Mouse (Mus musculus) stomach, embryonic 16.5 days (tissue): ENCODE results near the gene Grip1. TPM values are rescaled to one million over a fixed set of nuclear protein-coding genes. Genes with fewer than 3 reads are reported as not detected.

ENCODE experiments used
- ATAC-seq: fragments of 200-750 bp; cut with Nextera tagmentation; 2 replicates; pipeline ENCODE4 v1.8.0; 2017; ENCODE audit warnings: moderate number of reproducible peaks, moderate TSS enrichment; ENCODE audit not compliant: insufficient read depth, low FRiP score
- H3K27ac ChIP-seq: fragments of 300-500 bp; sonication (generic); 2 replicates; pipeline ENCODE4 v1.5.1; 2014; ENCODE audit warnings: low read length
- H3K27me3 ChIP-seq: fragments of 300-500 bp; sonication (generic); 2 replicates; pipeline ENCODE4 v1.6.1; 2014; ENCODE audit warnings: low read length, control low read depth, mixed read lengths; ENCODE audit not compliant: control insufficient read depth, insufficient read depth
- H3K36me3 ChIP-seq: fragments of 300-500 bp; sonication (generic); 2 replicates; pipeline ENCODE4 v1.6.1; 2014; ENCODE audit warnings: low read length; ENCODE audit not compliant: control insufficient read depth, insufficient read depth
- H3K4me1 ChIP-seq: fragments of 300-500 bp; sonication (generic); 2 replicates; pipeline ENCODE4 v1.6.1; 2014; ENCODE audit warnings: low read length, control low read depth, mixed read lengths; ENCODE audit not compliant: control insufficient read depth, insufficient read depth
- H3K4me2 ChIP-seq: fragments of 300-500 bp; sonication (generic); 2 replicates; pipeline ENCODE4 v1.6.1; 2014; ENCODE audit warnings: low read depth, low read length, mixed read lengths
- H3K4me3 ChIP-seq: fragments of 300-500 bp; sonication (generic); replicated peaks from 2 replicates; pipeline ENCODE4 v1.5.1; 2014; ENCODE audit warnings: mild to moderate bottlenecking, low read length
- H3K9ac ChIP-seq: fragments of 300-500 bp; sonication (generic); 2 replicates; pipeline ENCODE4 v1.6.1; 2014; ENCODE audit warnings: low read length
- H3K9me3 ChIP-seq: fragments of 300-500 bp; sonication (generic); replicated peaks from 2 replicates; pipeline ENCODE4 v1.6.1; 2016; ENCODE audit warnings: low read length, control low read depth; ENCODE audit not compliant: control insufficient read depth
- WGBS: fragments of 180-500 bp; shearing (Covaris S2); extraction: QIAGEN DNeasy Blood & Tissue Kit; methylation state at CpG from one replicate; pipeline ENCODE4 v1.1.7; 2014; 5-methylcytosine and 5-hydroxymethylcytosine counted together
- polyA plus RNA-seq: library from polyadenylated mRNA; unstranded; fragments of >200 nt; fragmentation: Nextera tagmentation; extraction: Ambion mirVana; gene quantifications from 2 replicates; pipeline ENCODE4 v1.2.1, GENCODE M21; 2015

The Grip1 gene
- polyA plus RNA-seq, 1 experiment from 2014 or later: 1.8 TPM

DNA sequence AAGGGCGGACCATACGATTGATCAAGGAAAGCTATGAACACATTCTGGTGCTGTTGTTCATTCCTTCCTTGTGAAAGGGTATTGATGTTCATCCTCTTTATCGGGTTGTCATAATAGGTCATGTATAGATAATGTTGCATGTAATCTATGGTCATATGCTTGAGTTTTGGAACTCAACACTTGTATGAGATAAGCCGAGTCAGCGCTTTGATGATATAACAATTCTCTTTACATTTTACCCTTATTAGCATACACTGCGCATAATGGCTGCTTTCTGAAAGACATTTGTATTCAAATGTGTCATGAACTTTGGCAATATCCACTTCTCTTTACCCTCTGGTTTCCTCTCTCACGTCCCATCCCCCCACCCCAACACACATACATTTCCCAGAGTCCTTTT, 111.2 kb downstream of the Grip1 start:
- Histone ChIP-seq H3K9me3 (no peaks in the 10 kb centered on the region), H3K4me3 (no peak overlapping the region), H3K27me3 (no peaks in the 10 kb centered on the region), H3K36me3 (no peaks in the 10 kb centered on the region), H3K4me1 (no peaks in the 10 kb centered on the region), H3K27ac (no peak overlapping the region), H3K9ac (no peak overlapping the region), H3K4me2 (no peak overlapping the region)
- WGBS: 95% methylated on average over 7 of the region's 7 CpGs
- no peak for ATAC-seq

DNA sequence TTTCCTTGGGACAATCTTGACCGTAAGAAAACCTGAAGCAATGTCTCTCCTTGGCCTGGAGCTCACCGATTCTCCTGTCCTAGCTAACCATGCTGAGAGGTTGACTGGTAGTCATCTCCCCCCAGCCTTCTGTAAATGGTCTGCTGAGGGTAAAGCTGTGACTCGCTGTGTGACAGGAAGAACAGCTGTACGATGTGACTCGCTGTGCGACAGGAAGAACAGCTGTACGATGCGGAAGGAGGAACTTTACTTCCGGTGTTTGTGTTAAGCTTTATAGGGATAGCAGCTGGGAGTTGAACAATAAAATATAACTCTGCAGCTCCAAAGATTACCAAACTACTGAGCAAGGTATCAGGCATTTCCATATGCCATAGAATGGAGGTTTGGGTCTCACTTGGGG, 119.5 kb downstream of the Grip1 start:
- H3K9me3 ChIP-seq: no peaks in the 10 kb centered on the region
- no peaks in the 10 kb centered on the region for H3K36me3 ChIP-seq
- H3K4me3 ChIP-seq: no peak overlapping the region
- no peak for ATAC-seq
- no peaks in the 10 kb centered on the region for H3K4me1 ChIP-seq
- WGBS: 67% methylated on average over 9 of the region's 9 CpGs
- no peak overlapping the region for H3K27ac ChIP-seq
- no peak overlapping the region for H3K9ac ChIP-seq
- H3K4me2 ChIP-seq: no peak overlapping the region
- H3K27me3 ChIP-seq: no peaks in the 10 kb centered on the region

DNA sequence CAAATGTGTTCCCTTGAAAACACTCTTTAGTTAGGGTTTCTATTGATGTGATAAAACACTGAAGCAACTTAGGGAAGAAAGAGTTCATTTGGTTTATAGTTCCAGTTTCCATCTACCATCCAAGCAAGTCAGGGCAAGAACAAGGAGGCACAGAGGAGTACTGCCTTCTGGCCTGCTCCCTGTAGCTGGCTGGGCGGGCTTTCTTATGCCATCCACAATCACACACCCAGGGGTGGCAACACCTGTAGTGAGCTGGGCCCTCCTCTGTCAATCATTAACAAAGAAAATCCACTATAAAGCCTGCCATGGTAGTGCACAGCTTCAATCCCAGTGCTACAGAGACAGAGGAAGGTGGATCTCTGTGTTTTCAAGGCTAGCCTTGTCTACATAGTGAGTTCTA, 122.2 kb downstream of the Grip1 start:
- WGBS: 86% methylated on average over 1 of the region's 1 CpGs
- Histone ChIP-seq H3K4me1 (no peaks in the 10 kb centered on the region), H3K9ac (no peak overlapping the region), H3K4me3 (no peak overlapping the region), H3K27me3 (no peaks in the 10 kb centered on the region), H3K4me2 (no peak overlapping the region), H3K27ac (no peak overlapping the region), H3K9me3 (no peaks in the 10 kb centered on the region), H3K36me3 (no peaks in the 10 kb centered on the region)
- no peak for ATAC-seq

DNA sequence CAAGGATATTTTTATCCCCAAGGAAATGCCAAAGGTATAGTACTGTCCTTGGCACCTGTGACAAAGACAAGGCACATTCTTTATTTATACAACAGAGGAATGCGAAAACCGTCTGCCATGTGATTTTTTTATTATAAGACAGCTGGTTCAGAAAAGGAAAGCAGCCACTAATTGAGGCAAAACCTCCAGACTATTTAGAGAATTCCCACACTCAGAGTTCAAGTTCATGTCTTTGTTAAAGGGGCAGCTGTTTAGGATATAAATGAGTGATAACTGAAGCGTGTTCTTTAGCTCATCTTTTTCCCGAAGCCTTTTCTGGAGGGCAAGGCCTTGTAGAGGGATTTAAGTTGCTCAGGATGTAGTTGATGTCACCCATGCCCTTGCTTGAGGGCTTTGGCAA, 126.4 kb downstream of the Grip1 start:
- Histone ChIP-seq H3K4me2 (no peak overlapping the region), H3K4me1 (no peaks in the 10 kb centered on the region), H3K4me3 (no peak overlapping the region), H3K9me3 (no peaks in the 10 kb centered on the region), H3K9ac (no peak overlapping the region), H3K36me3 (no peaks in the 10 kb centered on the region), H3K27me3 (no peaks in the 10 kb centered on the region), H3K27ac (no peak overlapping the region)
- ATAC-seq: no peak
- WGBS: 33% methylated on average over 4 of the region's 4 CpGs

DNA sequence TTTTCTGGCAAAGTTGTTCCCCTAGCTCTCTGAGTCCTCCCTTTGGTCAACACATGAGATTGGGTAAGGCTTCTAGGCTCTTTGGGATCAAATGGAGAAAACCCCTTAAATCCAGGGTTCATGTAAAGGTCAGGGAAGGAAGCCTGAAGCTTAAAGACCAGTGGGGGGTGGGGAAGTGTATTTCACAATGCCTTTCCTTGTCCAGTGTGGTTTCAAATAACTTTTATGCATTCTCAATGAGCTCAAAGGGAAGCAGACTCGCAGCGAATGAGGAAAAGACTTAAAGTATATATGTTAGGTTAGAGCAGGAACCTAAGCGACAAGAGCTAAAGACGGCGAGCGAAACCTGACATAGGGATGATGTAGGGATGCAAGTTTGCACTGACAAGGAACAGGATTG, 131.0 kb downstream of the Grip1 start:
- no peak overlapping the region for H3K4me3 ChIP-seq
- no peak overlapping the region for H3K27ac ChIP-seq
- no peak overlapping the region for H3K4me2 ChIP-seq
- no peak overlapping the region for H3K9ac ChIP-seq
- H3K4me1 ChIP-seq: no peaks in the 10 kb centered on the region
- no peak for ATAC-seq
- 87% methylated on average over 6 of the region's 6 CpGs for WGBS
- no peaks in the 10 kb centered on the region for H3K27me3 ChIP-seq
- H3K9me3 ChIP-seq: no peaks in the 10 kb centered on the region
- no peaks in the 10 kb centered on the region for H3K36me3 ChIP-seq

DNA sequence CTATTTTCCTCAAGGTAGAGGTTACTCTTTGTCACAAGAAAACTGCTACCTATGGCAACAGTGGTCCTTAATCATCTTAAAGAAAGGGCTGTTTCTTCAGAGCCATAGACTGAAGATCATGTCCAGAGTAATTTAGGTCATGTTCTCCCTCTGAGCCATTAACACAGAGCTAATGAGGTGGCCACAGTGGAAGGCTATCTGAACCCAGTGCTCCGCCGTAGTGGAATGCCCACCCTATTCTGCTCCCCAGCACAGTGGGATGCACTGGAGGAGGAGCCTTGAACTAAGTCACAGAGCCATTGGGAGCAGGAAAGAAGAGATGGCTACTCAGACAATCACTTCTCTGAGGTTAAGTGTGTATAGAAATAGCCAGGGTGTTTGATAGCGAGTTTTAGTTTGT, 133.3 kb downstream of the Grip1 start:
- WGBS: 78% methylated on average over 3 of the region's 3 CpGs
- Histone ChIP-seq H3K4me1 (no peaks in the 10 kb centered on the region), H3K27ac (no peak overlapping the region), H3K4me2 (no peak overlapping the region), H3K9ac (no peak overlapping the region), H3K4me3 (no peak overlapping the region), H3K36me3 (no peaks in the 10 kb centered on the region), H3K9me3 (no peaks in the 10 kb centered on the region), H3K27me3 (no peaks in the 10 kb centered on the region)
- no peak for ATAC-seq

DNA sequence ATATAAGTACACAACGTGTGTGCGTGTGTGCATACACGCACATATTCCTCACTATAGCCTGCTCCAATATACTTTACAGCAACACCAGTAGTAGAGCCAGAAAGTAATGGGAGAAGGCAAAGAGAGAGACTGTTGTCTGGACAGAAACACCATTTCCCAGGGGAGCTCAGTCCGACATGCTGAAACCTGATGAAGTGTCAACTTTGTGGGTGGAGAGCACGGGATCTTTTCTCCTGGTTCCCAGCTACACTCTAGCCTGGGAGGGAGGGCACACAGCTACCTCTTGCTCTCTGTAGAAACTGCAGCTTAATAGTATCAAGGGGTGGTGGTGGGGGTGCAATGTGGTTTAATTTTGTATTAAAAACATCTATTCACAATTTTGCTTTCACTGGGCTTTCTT, 143.2 kb downstream of the Grip1 start:
- 72% methylated on average over 5 of the region's 5 CpGs for WGBS
- no peaks in the 10 kb centered on the region for H3K9me3 ChIP-seq
- H3K27me3 ChIP-seq: no peaks in the 10 kb centered on the region
- no peak overlapping the region for H3K27ac ChIP-seq
- H3K36me3 ChIP-seq: no peaks in the 10 kb centered on the region
- no peak overlapping the region for H3K4me3 ChIP-seq
- no peaks in the 10 kb centered on the region for H3K4me1 ChIP-seq
- no peak overlapping the region for H3K9ac ChIP-seq
- no peak for ATAC-seq
- H3K4me2 ChIP-seq: no peak overlapping the region

DNA sequence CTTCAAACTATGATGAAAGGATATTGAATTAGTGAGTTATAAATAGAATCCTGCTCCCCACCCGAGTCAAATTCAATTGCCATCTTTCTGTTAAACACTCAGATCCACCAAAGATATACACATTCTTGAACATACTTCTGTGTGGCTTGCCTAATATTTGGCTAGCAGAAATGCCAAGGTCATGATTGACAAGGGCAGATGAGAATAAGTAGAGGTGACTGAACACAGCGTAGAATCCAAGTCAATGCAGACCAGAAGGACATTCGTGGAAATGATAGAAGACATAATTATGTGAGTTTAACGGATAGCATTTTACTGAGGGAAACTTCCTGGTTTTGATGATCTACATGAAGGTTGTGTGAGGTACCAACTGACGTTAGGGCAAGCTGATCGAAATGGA, 153.9 kb downstream of the Grip1 start:
- H3K27me3 ChIP-seq: no peaks in the 10 kb centered on the region
- H3K36me3 ChIP-seq: no peaks in the 10 kb centered on the region
- no peaks in the 10 kb centered on the region for H3K4me1 ChIP-seq
- ATAC-seq: no peak
- H3K27ac ChIP-seq: no peak overlapping the region
- H3K4me2 ChIP-seq: no peak overlapping the region
- WGBS: 78% methylated on average over 6 of the region's 6 CpGs
- H3K9ac ChIP-seq: no peak overlapping the region
- no peak overlapping the region for H3K4me3 ChIP-seq
- no peaks in the 10 kb centered on the region for H3K9me3 ChIP-seq

DNA sequence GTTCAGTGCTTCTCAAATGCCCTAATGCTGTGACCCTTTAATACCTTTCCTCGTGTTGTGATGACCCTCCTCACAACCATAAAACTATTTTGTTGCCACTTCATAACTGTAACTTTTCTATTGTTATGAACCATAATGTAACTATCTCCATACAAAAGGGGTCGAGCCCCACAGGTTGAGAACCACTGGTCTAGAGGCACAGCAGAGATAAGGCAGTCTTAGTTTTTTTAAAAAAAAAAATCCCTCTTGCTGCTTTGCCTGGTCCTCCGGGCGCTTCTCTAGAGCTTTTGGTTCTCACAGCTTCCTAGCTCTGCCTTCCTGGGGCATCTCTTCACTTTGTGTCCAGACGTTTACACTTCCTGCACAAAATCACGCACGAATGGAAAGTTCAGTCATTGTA, 155.4 kb downstream of the Grip1 start:
- Histone ChIP-seq H3K27me3 (no peaks in the 10 kb centered on the region), H3K9ac (no peak overlapping the region), H3K4me3 (no peak overlapping the region), H3K4me2 (no peak overlapping the region), H3K36me3 (no peaks in the 10 kb centered on the region), H3K9me3 (no peaks in the 10 kb centered on the region), H3K4me1 (no peaks in the 10 kb centered on the region), H3K27ac (no peak overlapping the region)
- ATAC-seq: no peak
- WGBS: 81% methylated on average over 7 of the region's 7 CpGs

DNA sequence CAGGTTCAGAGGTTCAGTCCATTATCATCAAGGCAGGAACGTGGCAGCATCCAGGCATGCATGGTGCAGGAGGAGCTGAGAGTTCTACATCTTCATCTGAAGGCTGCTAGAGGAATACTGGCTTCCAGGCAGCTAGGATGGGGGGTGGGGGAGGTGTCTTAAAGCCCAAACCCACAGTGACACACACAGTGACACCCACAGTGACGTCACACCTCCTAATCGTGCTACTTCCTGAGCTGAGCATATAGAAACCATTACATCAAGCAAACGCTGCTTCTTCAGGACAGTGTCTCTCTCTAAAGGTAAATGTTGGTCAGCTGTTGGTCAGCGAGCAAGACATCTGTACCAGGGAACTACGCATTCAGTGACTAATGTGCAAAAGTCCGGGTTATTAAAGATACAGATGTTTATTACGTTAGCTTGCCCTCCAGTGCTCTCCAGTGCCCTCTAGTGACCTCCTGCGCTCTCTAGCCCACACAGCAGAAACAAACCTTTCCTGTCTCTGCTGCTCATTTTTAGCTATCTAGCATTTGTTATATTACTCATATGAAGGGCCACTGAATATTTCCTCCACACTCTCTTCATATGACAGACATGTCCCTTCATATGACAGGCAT, 156.8 kb downstream of the Grip1 start:
- no peak overlapping the region for H3K4me2 ChIP-seq
- H3K9ac ChIP-seq: no peak overlapping the region
- no peak overlapping the region for H3K4me3 ChIP-seq
- H3K27me3 ChIP-seq: no peaks in the 10 kb centered on the region
- H3K4me1 ChIP-seq: peaks cover 9% of the 10 kb centered on the region
- H3K36me3 ChIP-seq: no peaks in the 10 kb centered on the region
- 49% methylated on average over 9 of the region's 9 CpGs for WGBS
- no peaks in the 10 kb centered on the region for H3K9me3 ChIP-seq
- no peak for ATAC-seq
- H3K27ac ChIP-seq: no peak overlapping the region
